Mouse (Mus musculus) megakaryocyte-erythroid progenitor cell, adult 5-6 weeks (primary cell): ENCODE measurements around the gene Palm. TPM values are rescaled to one million over a fixed set of nuclear protein-coding genes. Genes with fewer than 3 reads are reported as not detected.

Experiments
- ATAC-seq: replicated peaks from 2 replicates; pipeline ENCODE4 v1.8.0; 2016; ENCODE audit warnings: mild to moderate bottlenecking, inconsistent platforms; ENCODE audit not compliant: severe bottlenecking, poor library complexity, low FRiP score, low TSS enrichment
- total RNA-seq, 2 experiments: library from RNA; stranded (forward) in 1 of 2; stranded (reverse) in 1 of 2; fragments of 200-1000, 215-1000 nt in 1 of 2; fragments of >200 nt in 1 of 2; fragmentation: Nextera tagmentation in 1 of 2; gene quantifications; 2 replicates each; pipeline ENCODE4 v1.2.3; 2014 to 2017

Gene Palm
- total RNA-seq, 2 experiments from 2014 or later: 6.8 to 11.1 TPM

- 0 out of 2 replicates have a peak, but pooled peaks have one; percentile 14 for ATAC-seq
These were observed 24.9 kb downstream of the Palm start for GRCm38 (mm10) chr10:79818225-79818624.

- no peak for ATAC-seq
These were observed 26.2 kb downstream of the Palm start for GRCm38 (mm10) chr10:79819606-79820005.

- no peak for ATAC-seq
These were observed 26.9 kb downstream of the Palm start for GRCm38 (mm10) chr10:79820277-79820676.

DNA sequence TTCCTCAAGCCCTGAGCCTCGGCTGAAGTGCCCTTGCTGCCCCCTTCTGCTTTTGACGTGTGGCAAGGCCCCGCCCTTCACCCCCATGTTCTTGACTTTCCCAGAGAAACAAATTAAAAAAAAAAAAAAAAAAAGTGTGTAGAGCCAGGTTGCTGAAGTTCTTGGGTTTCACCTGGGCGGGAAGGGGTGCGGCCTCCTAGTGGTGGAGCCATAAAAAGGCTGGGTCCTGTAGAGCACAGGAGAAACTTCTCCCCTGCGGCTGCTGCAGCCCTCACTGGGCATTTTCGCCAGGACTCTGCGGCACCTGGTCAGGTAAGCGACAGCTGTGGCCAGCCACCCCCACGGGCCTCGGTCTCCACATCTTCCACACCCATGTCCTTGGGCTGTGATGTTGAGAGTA, 27.4 kb downstream of the Palm start, which contains the start of gene Misp:
Gene Misp (plus strand): TSS at position 208 of the 400 bp plus-strand sequence.
- ATAC-seq: no peak

DNA sequence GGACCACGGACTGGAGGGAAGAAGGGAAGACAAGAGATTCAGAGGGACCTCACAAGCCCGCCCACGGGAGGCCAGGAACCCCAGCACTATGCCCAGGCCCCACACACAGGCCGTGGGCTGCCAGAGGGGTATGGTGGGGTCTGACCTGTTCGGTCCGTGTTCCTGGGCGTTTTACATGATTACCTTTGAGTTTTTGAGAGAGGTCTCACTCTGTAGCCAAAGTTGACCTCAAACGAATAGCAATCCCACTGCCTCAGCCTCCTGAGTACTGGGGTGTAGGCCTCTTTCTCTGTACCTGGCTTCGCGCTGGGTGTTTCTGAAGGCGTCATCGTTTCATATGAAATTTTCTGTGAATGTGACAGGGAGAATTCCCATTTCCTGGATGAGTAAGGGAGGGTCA, 28.4 kb downstream of the Palm start:
- ATAC-seq: no peak

DNA sequence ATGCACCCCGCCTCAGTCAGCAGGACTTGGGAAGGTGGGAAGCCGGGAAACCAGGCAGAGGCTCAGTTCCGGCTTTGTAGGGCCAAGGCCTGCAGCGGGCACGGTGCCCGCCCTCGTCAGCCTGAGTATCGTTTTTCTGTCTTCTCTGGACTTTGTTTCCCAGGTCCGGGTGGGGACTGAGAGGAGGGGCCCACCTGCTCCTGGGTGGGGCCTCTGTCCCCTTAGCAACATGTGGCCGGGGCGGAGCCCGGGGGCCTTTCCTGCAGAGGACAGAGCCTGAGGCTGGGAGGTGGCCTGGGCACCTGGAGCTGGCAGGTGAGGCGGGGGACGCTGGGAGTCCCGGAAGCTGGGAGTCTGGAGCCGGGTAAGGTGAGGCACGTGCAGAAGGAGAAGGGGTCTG, 29.0 kb downstream of the Palm start:
- ATAC-seq: no peak

DNA sequence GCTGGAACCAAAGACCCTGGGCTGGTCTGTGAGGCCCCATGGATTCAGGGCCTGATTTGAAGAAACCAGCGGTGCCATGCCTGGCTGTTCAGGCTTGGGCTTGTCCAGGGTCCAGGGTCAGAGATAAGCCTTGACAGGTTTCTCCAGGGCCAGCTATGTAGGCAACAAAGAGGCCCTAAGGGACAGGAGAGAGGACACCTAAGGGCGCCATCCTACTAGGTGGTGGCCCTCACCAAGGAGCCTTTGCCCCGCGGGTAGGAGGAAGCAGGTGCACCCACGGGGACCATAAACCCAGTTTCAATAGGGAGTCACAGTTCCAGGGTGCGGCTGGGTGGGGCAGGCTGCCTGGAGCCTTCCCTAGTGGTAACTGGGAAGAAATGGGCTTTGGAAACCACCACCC, 29.6 kb downstream of the Palm start:
- ATAC-seq: no peak

DNA sequence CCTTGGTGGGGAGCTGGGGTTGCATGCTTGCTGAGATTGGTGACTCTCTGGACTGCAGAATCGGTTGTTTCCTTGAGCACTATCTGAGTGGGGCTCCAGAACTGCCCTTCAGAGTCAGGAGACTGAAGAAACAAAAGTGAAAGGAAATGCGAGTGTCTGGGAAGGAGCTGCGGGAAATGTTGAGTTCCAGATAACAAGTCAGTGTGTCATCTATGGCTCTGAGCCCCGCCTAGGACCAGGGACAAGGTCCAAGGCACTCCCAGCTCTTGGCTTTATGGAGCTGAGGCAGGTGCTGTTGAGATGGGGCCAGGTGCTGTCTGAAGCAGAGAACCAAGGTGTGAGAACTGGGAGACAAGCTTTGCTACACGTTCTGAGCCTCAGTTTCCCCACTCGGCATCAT, 31.0 kb downstream of the Palm start:
- peak; percentile 54; the same call in 1 of the 2 replicates for ATAC-seq

DNA sequence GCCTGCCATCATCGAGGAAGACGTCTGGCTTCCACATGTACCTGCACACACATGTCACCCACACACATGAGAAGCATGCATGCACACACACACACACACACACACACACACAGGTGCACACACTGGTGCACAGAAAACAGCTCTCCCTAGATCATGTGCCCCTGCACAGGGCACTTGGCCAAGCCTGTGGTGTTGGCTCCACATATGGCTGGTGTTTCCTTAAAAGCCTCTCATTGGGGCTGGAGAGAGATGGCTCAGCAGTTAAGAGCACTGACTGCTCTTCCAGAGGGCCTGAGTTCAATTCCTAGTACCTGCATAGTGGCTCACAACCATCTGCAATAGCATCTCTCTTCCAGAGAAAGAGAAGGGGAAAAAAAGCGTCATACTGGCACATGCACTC, 38.2 kb downstream of the Palm start:
- ATAC-seq: no peak

DNA sequence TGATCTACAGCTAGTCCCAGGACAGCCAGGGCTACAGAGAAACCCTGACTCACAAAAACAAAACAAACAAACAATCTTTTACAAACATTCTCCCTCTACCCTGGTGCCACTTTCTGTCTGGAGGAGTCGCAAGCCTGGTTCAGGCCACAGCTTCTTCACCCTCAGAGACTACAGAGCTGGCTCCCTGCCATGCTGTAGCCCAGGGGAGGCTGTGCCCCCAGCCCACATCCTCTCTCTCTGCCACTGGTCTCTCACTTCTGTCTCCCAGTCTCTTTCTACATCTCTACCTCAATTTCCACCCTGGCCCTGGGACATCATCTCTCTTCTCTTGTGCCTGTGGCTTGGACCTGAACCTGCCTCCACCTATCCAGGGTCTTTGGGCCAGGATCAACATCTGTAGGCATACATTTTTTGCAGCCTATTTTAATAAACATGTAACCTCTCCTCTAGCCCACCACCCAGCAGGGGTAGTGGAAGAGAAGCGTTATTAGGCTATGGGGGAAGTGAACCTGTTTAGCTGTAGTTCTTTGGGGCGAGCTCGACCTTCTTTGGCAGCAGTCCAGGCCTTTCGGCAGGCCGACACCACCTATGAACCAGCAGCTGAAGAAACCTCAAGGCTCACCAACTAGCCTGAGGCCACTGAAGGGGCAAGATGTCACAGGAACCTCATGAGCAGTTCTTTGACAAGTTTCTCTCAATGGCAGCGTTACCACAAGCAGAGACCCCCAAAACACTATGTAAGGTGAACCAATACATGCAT, 38.8 kb downstream of the Palm start:
- no peak for ATAC-seq

- no peak for ATAC-seq
These were observed 39.4 kb downstream of the Palm start for GRCm38 (mm10) chr10:79832786-79833181.

GRCm38 (mm10) chr10:79834769-79835398, 41.5 kb downstream of the Palm start:
- peak; percentile 70 for ATAC-seq

DNA sequence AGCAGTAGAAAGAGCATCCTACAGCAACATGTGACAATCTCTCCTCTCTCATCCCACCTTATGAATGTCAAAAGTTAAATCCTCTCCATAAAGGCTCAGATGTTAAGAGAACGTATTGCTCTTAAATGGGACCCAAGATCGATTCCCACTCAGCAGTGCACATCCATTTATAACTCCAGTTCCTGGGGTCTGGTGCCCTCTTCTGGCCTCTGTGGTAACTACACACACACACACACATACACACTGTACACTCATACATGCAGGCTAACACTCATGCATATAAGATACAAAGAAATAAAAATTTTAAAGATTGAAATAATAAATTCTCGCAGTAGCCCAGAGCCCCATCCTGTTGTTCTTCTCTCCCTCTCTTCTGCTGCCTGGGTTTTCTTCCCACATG, 43.5 kb downstream of the Palm start:
- ATAC-seq: no peak

GRCm38 (mm10) chr10:79838151-79838550, 44.8 kb downstream of the Palm start:
- no peak for ATAC-seq

GRCm38 (mm10) chr10:79840091-79840490, 46.7 kb downstream of the Palm start:
- peak; percentile 37 for ATAC-seq

DNA sequence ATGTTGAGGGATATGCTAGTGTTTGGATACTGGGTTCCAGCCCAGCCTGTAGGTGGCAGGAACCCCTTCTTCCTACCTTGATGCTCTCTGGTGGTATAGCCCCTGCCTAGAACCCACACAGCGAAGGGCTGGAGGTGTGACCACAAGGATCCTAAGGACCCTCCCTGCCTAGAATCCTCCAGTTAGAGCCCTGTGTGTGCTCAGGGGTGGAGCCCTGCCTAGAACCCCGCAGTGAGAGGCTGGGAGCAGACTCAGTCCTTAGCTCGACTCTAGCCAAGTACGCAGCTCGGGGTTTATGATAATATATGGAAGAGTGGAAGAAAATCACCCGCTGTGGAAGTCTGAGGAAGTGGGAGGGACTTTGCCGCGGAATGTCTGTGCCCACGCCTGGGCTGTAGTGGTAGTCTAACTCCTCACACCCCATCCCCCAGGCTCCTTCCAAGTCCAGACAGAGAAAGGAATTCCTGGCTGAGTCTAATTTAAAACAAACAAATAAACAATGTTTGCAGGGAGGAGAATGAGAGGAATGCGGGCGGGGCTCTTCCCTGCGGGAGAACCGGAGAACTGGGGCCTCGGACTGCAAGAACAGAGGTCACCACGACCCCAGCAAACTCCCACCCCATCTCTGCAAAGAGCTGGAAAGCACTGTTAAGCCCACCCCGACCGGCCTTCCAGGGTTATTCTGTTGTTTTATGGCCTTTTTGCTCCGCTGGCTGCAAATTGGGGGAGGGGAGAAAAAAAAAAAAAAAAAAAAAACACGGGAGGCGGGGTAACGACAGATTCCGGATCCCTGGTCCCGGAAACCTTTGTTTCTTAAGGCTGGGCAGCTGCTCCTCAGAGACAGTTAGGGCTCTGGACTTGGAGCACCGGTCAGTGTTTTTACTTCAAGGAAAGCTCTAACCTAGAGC, 47.5 kb downstream of the Palm start:
- ATAC-seq: peak; percentile 75

GRCm38 (mm10) chr10:79842322-79842721, 49.0 kb downstream of the Palm start:
- ATAC-seq: no peak

DNA sequence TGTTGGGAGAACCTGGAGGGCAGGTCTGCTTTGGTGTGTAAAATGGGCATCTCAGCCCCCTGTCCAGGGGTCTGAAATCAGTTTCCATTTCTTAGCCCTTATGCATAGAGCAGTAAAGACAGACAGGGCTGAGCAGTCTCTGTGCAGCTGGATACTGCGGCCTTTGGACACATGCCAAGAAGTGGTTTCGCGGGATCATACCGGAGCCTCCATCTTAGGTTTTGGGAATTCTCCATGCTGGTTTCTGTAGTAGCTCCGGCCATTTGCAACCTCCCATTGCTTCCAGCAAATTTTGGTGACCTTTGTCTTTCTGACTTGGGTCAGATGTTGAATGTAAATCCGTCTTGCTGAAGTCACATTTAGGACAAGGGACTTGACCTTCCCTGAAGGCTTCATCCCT, 50.1 kb downstream of the Palm start:
- ATAC-seq: no peak

- ATAC-seq: no peak
These were observed 53.2 kb downstream of the Palm start for GRCm38 (mm10) chr10:79846553-79846952.
